Mouse (Mus musculus): ENCODE measurements around the gene Pde6b. TPM values are rescaled to one million over a fixed set of nuclear protein-coding genes. Genes with fewer than 3 reads are reported as not detected.

Pde6b gene
- polyA plus RNA-seq (2015; fragmentation: Nextera tagmentation; extraction: Ambion mirVana) = 0.43 and 0.47 TPM in 2 replicates

DNA sequence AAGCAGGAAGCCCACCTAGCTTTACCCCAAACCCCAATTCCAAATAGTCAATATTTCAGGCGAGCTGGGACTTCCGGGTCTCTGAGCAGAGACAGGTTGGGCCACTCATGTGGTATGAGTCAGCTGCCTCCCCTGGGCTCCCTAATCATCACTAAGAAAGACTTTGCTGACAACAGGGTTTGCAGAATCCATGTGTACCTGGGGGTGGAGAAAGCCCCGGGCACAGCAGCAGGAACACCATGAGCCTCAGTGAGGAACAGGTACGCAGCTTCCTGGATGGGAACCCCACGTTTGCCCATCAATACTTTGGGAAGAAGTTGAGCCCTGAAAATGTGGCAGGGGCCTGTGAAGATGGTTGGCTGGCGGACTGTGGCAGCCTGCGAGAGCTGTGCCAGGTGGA, at the start of gene Pde6b:
Gene Pde6b (plus strand): TSS at position 191 of the 400 bp plus-strand sequence.
- ATAC-seq = no peak
- WGBS = 70% methylated on average over 7 of the region's 7 CpGs
- Histone ChIP-seq H3K36me3 (ENCODE audit: control insufficient read depth, insufficient read depth, low read length) (no peaks in the 10 kb centered on the region), H3K4me1 (ENCODE audit: control insufficient read depth, insufficient read depth, low read length) (no peaks in the 10 kb centered on the region), H3K27me3 (replicated peaks; ENCODE audit: control insufficient read depth, insufficient read depth, low read length) (no peaks in the 10 kb centered on the region), H3K9me3 (ENCODE audit: control insufficient read depth, low read length) (no peaks in the 10 kb centered on the region), H3K27ac (ENCODE audit: low read length) (no peak within 1 kb of the TSS), H3K9ac (ENCODE audit: low read depth, low read length) (no peak within 1 kb of the TSS), H3K4me3 (ENCODE audit: low read length) (no peak within 1 kb of the TSS), H3K4me2 (ENCODE audit: low read depth, low read length) (no peak within 1 kb of the TSS)

DNA sequence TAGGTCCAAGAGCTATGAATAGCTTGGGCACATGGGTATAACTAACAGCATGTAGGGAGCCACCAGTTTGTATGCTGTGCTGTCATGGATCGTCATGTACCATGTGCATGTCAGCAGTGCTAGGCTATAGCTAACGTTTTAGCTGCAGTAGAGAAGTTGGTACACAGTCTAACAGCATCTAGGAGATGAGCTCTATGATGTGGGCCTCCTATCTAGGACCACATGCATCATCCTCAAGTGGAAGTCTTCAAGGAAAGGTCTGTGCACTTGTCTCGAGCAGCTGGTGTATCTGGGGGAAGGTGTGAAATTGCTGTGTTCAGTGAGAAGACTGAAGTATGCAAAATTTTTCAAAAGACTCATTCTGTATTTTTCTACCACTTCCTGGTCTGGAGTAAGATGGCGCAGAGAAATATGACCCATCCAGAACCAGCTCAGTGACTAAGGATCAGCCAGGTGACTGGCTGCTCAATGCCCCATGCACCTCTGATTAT, 44.5 kb upstream of the Pde6b start:
- no peak for ATAC-seq
- 89% methylated on average over 4 of the region's 4 CpGs for WGBS
- no peaks in the 10 kb centered on the region for H3K9me3 ChIP-seq (ENCODE audit: control insufficient read depth, low read length)
- H3K9ac ChIP-seq (ENCODE audit: low read depth, low read length) = no peak overlapping the region
- H3K4me2 ChIP-seq (ENCODE audit: low read depth, low read length) = no peak overlapping the region
- peaks cover 4% of the 10 kb centered on the region; the same call in 1 of the 2 replicates for H3K36me3 ChIP-seq (ENCODE audit: control insufficient read depth, insufficient read depth, low read length)
- H3K4me1 ChIP-seq (ENCODE audit: control insufficient read depth, insufficient read depth, low read length) = no peaks in the 10 kb centered on the region
- no peaks in the 10 kb centered on the region for H3K27me3 ChIP-seq (replicated peaks; ENCODE audit: control insufficient read depth, insufficient read depth, low read length)
- no peak overlapping the region for H3K4me3 ChIP-seq (ENCODE audit: low read length)
- no peak overlapping the region for H3K27ac ChIP-seq (ENCODE audit: low read length)

DNA sequence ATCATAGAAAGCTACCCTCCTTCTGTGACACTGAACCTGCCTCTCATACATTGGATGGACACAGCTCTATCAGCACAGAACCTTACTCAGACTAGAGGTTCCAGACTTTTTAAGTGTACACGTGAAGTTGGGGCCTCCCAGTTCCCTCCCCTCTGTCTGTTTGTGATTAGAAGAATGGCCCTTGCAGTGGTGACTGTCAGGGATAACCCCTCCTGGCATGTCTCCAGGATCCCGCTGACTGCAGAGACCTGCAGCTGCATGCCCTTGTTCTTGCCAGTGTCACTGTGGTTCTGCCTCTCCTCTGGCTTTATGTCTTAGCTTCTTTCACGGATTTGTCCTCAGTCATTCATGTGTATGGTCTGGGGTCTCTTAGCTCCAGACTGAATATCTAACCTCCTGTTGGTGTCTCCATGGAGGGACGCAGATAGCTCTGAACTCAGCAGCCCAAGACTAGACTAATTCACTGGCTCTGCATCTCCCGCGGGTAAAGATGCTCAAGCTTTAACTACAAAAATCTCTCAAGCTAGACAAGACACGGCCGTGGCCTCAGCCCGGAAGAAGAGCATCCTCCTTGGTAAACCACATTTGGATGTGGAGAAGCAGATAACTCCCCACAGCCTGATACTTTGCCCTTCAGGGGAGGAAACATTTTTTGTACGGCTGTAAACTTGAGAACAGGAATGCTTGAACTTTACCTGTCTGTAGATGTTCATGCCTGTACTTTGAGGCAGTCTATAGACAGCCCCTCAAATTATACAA, 42.7 kb upstream of the Pde6b start:
- H3K4me1 ChIP-seq (ENCODE audit: control insufficient read depth, insufficient read depth, low read length) = no peaks in the 10 kb centered on the region
- H3K36me3 ChIP-seq (ENCODE audit: control insufficient read depth, insufficient read depth, low read length) = peaks cover 4% of the 10 kb centered on the region; the same call in 1 of the 2 replicates
- H3K27me3 ChIP-seq (replicated peaks; ENCODE audit: control insufficient read depth, insufficient read depth, low read length) = no peaks in the 10 kb centered on the region
- ATAC-seq = no peak
- H3K9me3 ChIP-seq (ENCODE audit: control insufficient read depth, low read length) = no peaks in the 10 kb centered on the region
- H3K27ac ChIP-seq (ENCODE audit: low read length) = no peak overlapping the region
- 88% methylated on average over 10 of the region's 10 CpGs for WGBS
- H3K4me3 ChIP-seq (ENCODE audit: low read length) = no peak overlapping the region
- no peak overlapping the region for H3K9ac ChIP-seq (ENCODE audit: low read depth, low read length)
- H3K4me2 ChIP-seq (ENCODE audit: low read depth, low read length) = no peak overlapping the region

DNA sequence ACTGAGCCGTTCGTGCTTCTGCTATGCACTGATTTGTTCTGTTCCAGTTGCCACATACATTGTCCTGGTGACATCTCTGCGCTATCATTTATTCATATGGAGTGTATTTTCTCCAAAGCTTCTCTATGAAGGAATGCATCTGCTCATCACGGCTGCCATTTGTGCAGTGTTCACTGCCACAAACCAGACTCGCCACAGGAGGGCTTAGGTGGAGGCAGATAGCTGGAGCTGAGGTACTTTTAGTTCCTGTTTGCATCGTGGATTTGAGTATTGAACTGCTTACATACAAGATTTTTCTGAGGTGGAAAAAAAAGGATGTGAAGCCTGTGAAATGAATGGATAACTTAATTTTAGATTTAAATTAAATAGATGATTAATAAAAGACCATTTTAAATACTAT, 40.3 kb upstream of the Pde6b start:
- Histone ChIP-seq H3K4me3 (ENCODE audit: low read length) (no peak overlapping the region), H3K27me3 (replicated peaks; ENCODE audit: control insufficient read depth, insufficient read depth, low read length) (no peaks in the 10 kb centered on the region), H3K9me3 (ENCODE audit: control insufficient read depth, low read length) (no peaks in the 10 kb centered on the region), H3K36me3 (ENCODE audit: control insufficient read depth, insufficient read depth, low read length) (peaks cover 4% of the 10 kb centered on the region; the same call in 1 of the 2 replicates), H3K27ac (ENCODE audit: low read length) (no peak overlapping the region), H3K4me1 (ENCODE audit: control insufficient read depth, insufficient read depth, low read length) (no peaks in the 10 kb centered on the region), H3K9ac (ENCODE audit: low read depth, low read length) (no peak overlapping the region), H3K4me2 (ENCODE audit: low read depth, low read length) (no peak overlapping the region)
- ATAC-seq = no peak
- 80% methylated on average over 6 of the region's 6 CpGs for WGBS

DNA sequence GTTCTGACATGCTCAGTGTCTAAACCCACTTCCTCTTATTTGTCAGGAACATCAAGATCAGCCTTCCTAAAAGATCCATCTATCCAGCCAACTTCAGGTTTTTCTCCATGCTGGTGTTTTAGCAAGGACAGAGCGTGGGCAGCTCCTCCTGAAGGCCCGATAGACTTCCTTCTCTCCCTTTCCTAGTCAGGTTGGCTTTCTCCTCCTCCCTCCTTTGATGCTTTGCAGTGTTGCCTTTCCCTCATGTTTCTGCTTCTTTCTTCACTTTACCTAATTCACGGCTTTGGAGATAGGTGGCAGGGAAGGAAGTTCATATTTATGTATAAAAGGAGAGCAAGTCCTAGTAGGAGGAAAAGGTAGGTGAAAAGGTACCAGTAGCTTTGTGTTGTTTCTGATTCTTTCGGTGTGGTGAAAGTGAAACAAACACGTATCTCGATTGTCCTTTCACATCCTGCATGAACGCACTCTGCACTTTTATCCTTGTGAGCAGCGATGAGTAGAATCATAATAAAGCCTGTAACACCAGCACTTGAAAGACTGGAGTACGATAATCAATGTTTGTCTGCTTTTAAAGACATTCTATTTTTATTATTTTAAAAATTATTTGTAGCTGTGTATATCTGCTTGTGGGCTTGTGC, 38.6 kb upstream of the Pde6b start:
- ATAC-seq = no peak
- Histone ChIP-seq H3K4me1 (ENCODE audit: control insufficient read depth, insufficient read depth, low read length) (no peaks in the 10 kb centered on the region), H3K27ac (ENCODE audit: low read length) (no peak overlapping the region), H3K36me3 (ENCODE audit: control insufficient read depth, insufficient read depth, low read length) (peaks cover 3% of the 10 kb centered on the region; the same call in 1 of the 2 replicates), H3K9ac (ENCODE audit: low read depth, low read length) (no peak overlapping the region), H3K4me3 (ENCODE audit: low read length) (no peak overlapping the region), H3K9me3 (ENCODE audit: control insufficient read depth, low read length) (no peaks in the 10 kb centered on the region), H3K27me3 (replicated peaks; ENCODE audit: control insufficient read depth, insufficient read depth, low read length) (no peaks in the 10 kb centered on the region), H3K4me2 (ENCODE audit: low read depth, low read length) (no peak overlapping the region)
- WGBS = 93% methylated on average over 9 of the region's 9 CpGs

DNA sequence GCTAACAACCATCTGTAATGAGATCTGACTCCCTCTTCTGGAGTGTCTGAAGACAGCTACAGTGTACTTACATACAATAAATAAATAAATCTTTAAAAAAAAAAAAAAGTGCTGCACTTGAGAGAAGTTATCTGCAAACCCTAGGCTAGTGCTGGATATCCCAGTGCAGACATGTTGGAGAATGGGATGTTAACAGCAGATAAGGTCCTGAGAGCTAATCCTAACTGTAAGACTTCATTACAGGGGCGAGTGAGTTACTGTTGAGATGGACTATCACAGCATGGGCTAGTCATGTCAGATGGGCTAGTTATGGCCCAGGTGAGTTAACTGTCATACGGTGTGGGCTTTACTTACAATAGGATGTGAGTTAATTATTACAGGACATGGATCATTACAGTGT, 34.1 kb upstream of the Pde6b start:
- no peaks in the 10 kb centered on the region for H3K36me3 ChIP-seq (ENCODE audit: control insufficient read depth, insufficient read depth, low read length)
- no peaks in the 10 kb centered on the region for H3K27me3 ChIP-seq (replicated peaks; ENCODE audit: control insufficient read depth, insufficient read depth, low read length)
- H3K4me1 ChIP-seq (ENCODE audit: control insufficient read depth, insufficient read depth, low read length) = no peaks in the 10 kb centered on the region
- ATAC-seq = no peak
- no peak overlapping the region for H3K4me2 ChIP-seq (ENCODE audit: low read depth, low read length)
- 74% methylated on average over 2 of the region's 2 CpGs for WGBS
- H3K4me3 ChIP-seq (ENCODE audit: low read length) = no peak overlapping the region
- no peak overlapping the region for H3K9ac ChIP-seq (ENCODE audit: low read depth, low read length)
- H3K27ac ChIP-seq (ENCODE audit: low read length) = no peak overlapping the region
- H3K9me3 ChIP-seq (ENCODE audit: control insufficient read depth, low read length) = no peaks in the 10 kb centered on the region; the same call in 1 of the 2 replicates

DNA sequence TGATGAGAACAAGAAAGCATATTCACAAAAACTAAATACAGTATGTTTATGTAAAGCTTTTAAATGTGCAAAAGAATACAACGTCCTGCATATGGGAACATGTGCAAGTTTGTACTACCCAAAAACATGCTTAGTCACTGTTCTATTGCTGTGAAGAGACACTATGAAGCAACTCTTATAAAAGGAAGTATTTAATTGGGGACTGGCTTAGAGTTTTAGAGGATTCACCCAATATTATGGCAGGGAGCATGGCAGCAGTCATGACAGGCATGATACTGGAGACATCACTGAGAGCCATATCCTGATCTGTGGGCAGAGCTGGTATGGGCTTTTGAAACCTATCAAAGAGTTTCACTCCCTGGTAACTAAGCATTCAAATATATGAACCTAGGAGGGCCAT, 30.3 kb upstream of the Pde6b start:
- Histone ChIP-seq H3K4me1 (ENCODE audit: control insufficient read depth, insufficient read depth, low read length) (no peaks in the 10 kb centered on the region), H3K9ac (ENCODE audit: low read depth, low read length) (no peak overlapping the region), H3K27me3 (replicated peaks; ENCODE audit: control insufficient read depth, insufficient read depth, low read length) (no peaks in the 10 kb centered on the region), H3K4me3 (ENCODE audit: low read length) (no peak overlapping the region), H3K36me3 (ENCODE audit: control insufficient read depth, insufficient read depth, low read length) (no peaks in the 10 kb centered on the region), H3K9me3 (ENCODE audit: control insufficient read depth, low read length) (no peaks in the 10 kb centered on the region; the same call in 1 of the 2 replicates), H3K4me2 (ENCODE audit: low read depth, low read length) (no peak overlapping the region), H3K27ac (ENCODE audit: low read length) (no peak overlapping the region)
- ATAC-seq = no peak
- 80% methylated on average over 1 of the region's 1 CpGs for WGBS

DNA sequence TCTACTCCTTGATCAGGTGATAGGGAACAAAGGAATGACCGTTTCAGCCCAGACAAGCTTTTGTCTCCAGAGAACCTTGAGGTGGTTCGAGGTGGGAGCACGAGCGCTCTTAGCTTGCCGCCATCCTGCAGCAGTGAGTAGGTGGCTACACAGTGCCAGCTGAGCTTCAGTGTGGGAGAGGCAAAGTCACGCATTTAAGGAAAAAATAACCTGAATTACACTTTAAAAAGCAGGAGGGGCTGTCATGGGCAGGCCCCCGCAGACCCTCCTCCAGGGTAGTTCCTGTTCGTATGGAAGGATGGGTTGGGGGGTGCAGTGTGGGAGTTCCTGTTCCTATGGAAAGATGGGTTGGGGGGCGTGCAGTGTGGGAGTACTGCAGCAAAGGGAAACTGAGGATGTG, 28.7 kb upstream of the Pde6b start:
- Histone ChIP-seq H3K27me3 (replicated peaks; ENCODE audit: control insufficient read depth, insufficient read depth, low read length) (peaks cover 9% of the 10 kb centered on the region), H3K27ac (ENCODE audit: low read length) (no peak overlapping the region), H3K9me3 (ENCODE audit: control insufficient read depth, low read length) (no peaks in the 10 kb centered on the region; the same call in 1 of the 2 replicates), H3K4me3 (ENCODE audit: low read length) (no peak overlapping the region), H3K4me1 (ENCODE audit: control insufficient read depth, insufficient read depth, low read length) (no peaks in the 10 kb centered on the region), H3K4me2 (ENCODE audit: low read depth, low read length) (no peak overlapping the region), H3K9ac (ENCODE audit: low read depth, low read length) (no peak overlapping the region), H3K36me3 (ENCODE audit: control insufficient read depth, insufficient read depth, low read length) (no peaks in the 10 kb centered on the region)
- 85% methylated on average over 9 of the region's 9 CpGs for WGBS
- ATAC-seq = no peak

DNA sequence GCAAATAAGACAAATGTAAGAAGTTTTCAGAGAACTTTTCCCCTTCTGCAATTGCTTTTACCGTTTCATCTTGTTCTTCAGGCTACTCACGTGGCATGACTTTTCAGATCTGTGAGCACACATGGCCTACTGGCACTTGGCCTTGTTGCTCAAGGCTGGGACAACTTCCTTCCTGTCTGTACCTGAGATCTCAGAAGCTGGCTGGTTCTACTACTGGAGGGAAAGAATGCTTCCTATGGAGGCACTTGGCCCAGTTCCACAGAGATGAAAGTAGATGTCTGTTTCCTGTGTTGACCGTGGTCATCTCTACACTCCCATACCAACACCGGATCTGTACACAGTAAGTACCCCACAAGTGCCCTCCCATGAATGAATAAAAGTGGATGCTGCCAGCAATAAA, 28.0 kb upstream of the Pde6b start:
- H3K27me3 ChIP-seq (replicated peaks; ENCODE audit: control insufficient read depth, insufficient read depth, low read length) = peaks cover 16% of the 10 kb centered on the region
- no peak overlapping the region for H3K4me2 ChIP-seq (ENCODE audit: low read depth, low read length)
- ATAC-seq = no peak
- no peak overlapping the region for H3K9ac ChIP-seq (ENCODE audit: low read depth, low read length)
- no peak overlapping the region for H3K4me3 ChIP-seq (ENCODE audit: low read length)
- 81% methylated on average over 4 of the region's 4 CpGs for WGBS
- no peaks in the 10 kb centered on the region; the same call in 1 of the 2 replicates for H3K9me3 ChIP-seq (ENCODE audit: control insufficient read depth, low read length)
- H3K4me1 ChIP-seq (ENCODE audit: control insufficient read depth, insufficient read depth, low read length) = no peaks in the 10 kb centered on the region
- H3K27ac ChIP-seq (ENCODE audit: low read length) = no peak overlapping the region
- no peaks in the 10 kb centered on the region for H3K36me3 ChIP-seq (ENCODE audit: control insufficient read depth, insufficient read depth, low read length)
